Mouse (Mus musculus) kidney, adult 18-20 months (tissue): ENCODE data around the gene Dlgap4.

Experiments used
- DNase-seq: peaks from one replicate; pipeline ENCODE4 v3.0.0; 2021

Gene Dlgap4

DNA sequence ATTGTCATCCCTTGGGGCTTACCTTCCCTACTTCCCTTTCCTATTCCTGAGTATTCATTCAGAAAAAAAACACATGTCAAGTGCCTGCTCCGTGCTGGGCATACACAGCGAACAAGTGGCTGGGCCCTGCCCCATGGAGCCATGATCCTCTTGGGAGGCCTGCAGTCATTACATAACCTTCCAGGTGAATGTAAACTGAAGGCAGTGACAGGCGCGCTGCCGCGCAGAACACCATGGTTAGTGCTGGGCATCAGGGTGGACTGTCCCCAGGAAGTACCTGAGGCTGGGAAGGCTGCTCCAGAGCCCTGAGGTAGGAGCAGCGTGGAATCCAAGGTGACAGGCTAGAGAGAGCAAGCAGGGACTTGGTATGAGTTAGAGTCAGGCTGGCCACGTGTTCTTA is 7.4 kb downstream of the Dlgap4 start:
- DNase-seq = peak; percentile 5

- peak; percentile 85 for DNase-seq
Observed at GRCm38 (mm10) chr2:156621449-156621848, 7.9 kb downstream of the Dlgap4 start.

DNA sequence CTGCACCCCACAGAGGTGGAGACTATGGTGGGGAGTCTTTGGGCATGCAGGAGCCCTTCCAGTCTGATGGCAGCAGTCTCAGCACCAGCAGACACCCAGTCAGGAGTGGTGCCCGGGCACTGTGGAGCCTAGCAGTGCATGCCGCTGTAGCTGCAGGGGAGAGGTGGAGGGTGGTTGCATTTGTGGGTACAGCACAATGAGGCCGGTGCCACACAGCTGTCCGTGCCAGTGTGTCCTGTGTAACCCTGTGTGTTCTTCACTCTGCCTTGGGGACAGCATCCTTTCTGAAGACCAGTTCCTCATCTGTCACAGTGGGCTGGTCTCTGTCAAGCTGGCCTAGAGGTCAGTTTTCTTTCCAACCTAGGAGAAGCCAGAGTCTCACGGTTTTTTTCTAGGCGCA is 8.7 kb downstream of the Dlgap4 start:
- no peak for DNase-seq

DNA sequence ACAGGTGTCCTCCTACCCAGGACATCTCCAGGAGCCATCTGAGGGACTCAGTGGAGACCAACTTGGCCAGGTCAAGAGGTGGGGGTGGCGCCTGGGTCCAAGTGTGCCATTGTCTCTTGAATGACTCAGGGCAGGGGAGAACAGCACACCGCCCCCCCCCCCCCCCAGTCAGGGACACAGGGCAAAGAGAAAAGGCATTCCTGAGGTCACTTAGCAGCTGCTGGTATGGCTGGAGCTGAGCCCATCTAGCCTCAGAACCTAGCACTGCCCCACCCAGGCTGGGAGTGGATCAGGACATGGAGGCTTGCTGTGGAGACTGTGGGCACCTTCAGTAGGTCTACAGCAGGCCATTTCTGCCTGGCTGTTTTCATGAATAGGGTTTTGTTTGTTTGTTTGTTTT is 9.7 kb downstream of the Dlgap4 start:
- no peak for DNase-seq

DNA sequence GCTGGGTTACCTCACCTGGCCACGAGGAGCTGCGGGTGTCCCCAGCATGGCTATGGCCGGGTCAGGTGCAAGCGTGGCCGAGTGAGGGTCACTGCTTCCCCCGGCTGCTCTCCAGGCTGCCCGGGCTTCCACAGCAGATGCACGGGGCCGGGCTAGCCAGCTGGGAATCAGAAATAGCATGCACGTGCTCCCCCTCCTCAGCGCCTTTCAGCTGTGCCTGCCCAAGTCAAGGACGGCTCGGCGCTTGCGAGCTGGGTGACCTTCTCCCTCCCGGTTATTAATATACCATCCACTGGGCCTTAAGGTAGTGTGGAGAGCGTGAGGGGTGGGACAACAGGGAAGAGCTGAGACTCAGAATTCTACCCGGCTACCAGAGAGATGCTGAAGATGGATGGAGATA is 11.8 kb downstream of the Dlgap4 start:
- no peak for DNase-seq

DNA sequence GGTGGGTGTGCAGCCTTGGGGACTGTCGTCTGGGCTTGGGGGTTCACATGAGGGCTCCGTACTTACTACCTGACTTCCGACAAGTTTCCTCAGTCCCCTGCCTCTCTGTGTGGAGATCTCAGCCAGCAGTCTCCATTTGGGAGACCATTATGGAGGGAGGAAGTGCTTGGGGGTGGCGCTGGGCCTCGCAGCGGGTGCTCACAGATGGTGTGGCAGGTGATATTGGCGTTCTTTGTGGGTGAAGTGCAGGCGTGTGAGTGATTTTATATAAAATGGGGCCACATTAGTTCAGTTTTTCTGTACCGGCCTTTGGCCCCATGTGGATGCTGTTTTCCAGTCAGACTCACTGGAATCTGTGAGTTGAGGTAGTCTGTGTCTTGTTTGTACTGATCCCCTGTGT is 12.6 kb downstream of the Dlgap4 start:
- no peak for DNase-seq

DNA sequence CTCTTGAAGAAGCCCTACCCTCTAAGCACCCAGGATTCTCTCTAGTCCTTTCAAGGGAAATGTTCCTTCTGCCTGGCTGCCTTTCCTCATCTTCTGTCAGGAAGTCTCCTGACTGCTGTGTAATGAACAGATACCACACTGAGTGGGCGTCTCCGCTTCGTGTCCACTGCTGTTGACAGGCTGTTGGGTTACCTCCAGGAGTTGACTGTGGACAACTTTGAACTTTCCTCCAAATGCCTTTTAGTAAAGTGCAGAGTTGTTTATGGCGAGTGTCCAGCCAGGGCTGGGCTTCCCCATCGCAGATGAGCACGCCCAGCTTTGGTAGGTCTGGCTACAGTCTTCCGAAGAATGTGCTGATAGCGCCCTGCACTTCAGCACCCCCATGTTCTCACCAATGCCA is 13.0 kb downstream of the Dlgap4 start:
- DNase-seq = peak; percentile 12

- no peak for DNase-seq
Observed at GRCm38 (mm10) chr2:156627917-156628316, 14.4 kb downstream of the Dlgap4 start.

DNA sequence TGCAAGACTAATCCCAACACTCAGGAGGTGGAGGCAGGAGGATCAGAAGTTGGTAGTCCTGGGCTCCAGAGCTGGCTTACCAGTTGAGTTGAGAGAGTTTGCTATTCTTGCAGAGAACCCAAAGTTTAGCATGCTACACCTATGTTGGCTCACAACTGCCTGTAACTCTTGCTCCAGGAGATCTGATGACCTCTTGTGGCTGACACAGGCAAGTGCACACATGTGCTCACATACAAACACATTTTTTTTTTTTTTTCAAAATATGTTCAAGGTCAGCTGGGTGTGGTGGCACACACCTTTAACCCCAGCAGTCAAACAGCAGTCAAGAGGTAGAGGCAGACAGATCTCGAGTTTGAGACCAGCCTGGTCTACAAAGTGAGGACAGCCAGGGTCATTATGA is 16.8 kb downstream of the Dlgap4 start:
- DNase-seq = no peak

- DNase-seq = no peak
Observed at GRCm38 (mm10) chr2:156632721-156633120, 19.2 kb downstream of the Dlgap4 start.

- no peak for DNase-seq
Observed at GRCm38 (mm10) chr2:156635091-156635490, 21.6 kb downstream of the Dlgap4 start.

GRCm38 (mm10) chr2:156641141-156641540 is 27.6 kb downstream of the Dlgap4 start:
- no peak for DNase-seq

DNA sequence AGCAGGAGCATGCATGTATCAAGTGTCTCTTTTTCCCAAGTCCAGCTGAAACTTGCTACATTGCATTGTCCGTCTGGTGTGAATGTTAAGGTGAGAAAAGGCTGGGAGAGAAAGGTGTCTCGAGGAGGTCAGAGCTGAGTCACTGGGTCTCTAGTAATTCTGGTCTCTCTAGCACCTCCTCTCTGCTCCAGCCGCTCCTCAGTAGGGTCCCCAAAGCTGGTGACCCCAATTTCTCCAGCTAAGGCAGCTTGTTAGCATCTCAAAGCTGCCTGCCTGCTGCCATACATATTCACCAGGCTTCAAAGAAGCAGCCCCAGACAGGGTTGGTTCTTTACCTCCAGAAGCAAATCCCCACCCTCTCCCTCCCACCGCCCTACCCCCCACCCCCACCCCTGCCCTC is 29.4 kb downstream of the Dlgap4 start:
- DNase-seq = no peak

GRCm38 (mm10) chr2:156643406-156643805 is 29.9 kb downstream of the Dlgap4 start:
- DNase-seq = no peak

DNA sequence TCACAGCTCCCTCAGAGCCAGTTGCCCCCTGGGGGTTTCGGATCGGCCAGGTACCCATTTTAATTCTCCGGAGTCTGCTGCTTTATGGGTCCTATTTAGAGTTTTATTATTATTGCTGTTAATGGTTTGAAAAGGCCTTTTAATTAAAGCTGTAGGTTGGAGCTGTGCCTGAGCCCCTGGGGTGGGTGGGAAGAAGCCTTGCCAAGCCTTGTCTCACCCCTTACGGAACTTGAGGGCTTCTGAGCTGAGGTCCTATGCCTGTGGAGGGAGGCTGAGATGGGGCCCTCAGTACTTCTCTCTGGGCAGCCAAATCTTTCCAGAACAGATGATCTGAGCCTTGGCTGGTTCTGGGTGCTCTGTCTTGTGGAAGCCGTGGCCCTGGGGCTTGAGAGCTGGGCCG is 31.6 kb downstream of the Dlgap4 start:
- no peak for DNase-seq

- no peak for DNase-seq
Observed at GRCm38 (mm10) chr2:156646877-156647276, 33.4 kb downstream of the Dlgap4 start.

- no peak for DNase-seq
Observed at GRCm38 (mm10) chr2:156648042-156648441, 34.5 kb downstream of the Dlgap4 start.

DNA sequence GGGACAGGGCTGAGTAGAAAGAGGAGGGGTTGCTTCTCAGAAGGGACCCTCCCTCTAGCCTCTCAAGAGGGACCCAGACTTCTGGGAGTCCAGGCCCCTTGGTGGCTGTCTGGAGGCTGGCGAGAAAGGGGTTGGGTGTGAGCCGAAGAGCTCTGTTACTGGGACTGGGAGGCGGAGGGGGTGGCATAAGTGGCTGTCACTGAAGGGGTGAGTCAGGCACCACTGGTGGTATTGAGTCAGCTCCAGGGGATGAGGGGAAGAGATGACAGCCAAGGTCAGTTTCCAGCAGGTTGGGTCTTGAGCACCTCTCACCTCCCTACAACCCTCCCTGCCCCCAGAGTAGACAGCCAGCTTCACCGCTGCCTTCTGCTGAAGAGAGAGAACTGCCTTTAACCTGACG is 35.9 kb downstream of the Dlgap4 start:
- no peak for DNase-seq

GRCm38 (mm10) chr2:156651019-156651418 is 37.5 kb downstream of the Dlgap4 start:
- no peak for DNase-seq

- DNase-seq = peak; percentile 59
Observed at GRCm38 (mm10) chr2:156652841-156653240, 39.3 kb downstream of the Dlgap4 start.

- DNase-seq = no peak
Observed at GRCm38 (mm10) chr2:156654148-156654547, 40.6 kb downstream of the Dlgap4 start.

- DNase-seq = no peak
Observed at GRCm38 (mm10) chr2:156655626-156656025, 42.1 kb downstream of the Dlgap4 start.

DNA sequence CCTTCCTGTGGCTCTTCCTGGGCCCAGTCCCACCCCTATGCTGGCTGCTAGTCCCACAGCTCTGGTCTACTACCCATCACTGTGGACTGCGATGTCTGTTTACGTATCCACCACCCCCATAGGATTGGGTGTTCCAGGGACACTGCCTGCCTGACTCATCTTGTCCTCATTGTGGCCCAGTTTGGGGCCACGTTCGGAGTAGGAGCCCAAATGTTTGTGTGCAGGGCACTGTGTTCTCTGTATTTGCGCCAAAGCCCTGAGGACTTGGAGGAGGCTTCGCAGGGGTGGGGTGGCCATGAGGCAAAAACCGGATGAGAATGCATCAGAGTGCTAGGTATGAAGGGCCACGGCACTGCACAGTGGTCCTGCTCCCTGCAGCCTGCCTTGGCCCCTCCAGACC is 44.0 kb downstream of the Dlgap4 start:
- DNase-seq = no peak

GRCm38 (mm10) chr2:156658221-156658620 is 44.7 kb downstream of the Dlgap4 start:
- DNase-seq = no peak

GRCm38 (mm10) chr2:156658751-156659150 is 45.2 kb downstream of the Dlgap4 start:
- no peak for DNase-seq

- DNase-seq = no peak
Observed at GRCm38 (mm10) chr2:156659981-156660380, 46.5 kb downstream of the Dlgap4 start.
